Mouse (Mus musculus): ENCODE measurements around the gene Pax5. TPM values are rescaled to one million over a fixed set of nuclear protein-coding genes. Genes with fewer than 3 reads are reported as not detected.

Gene Pax5
- polyA plus RNA-seq, 1 experiment from 2014 or later: 0.06 TPM

- H3K36me3 ChIP-seq: no peaks in the 10 kb centered on the region
- WGBS (ENCODE audit: insufficient replicate concordance): 4% methylated on average over 19 of the region's 19 CpGs
- ATAC-seq: no peak
- H3K27ac ChIP-seq: no peak overlapping the region
- H3K4me1 ChIP-seq: peaks cover 7% of the 10 kb centered on the region; the same call in 1 of the 2 replicates
- H3K27me3 ChIP-seq (replicated peaks): peaks cover 96% of the 10 kb centered on the region
- H3K4me2 ChIP-seq: no peak overlapping the region
- no peak overlapping the region for H3K9ac ChIP-seq
- no peak overlapping the region for H3K4me3 ChIP-seq
- H3K9me3 ChIP-seq (replicated peaks): no peaks in the 10 kb centered on the region
These were observed 3.3 kb upstream of the Pax5 start for GRCm38 (mm10) chr4:44713554-44714051.

GRCm38 (mm10) chr4:44712786-44713553 lies 2.7 kb upstream of the Pax5 start:
- WGBS (ENCODE audit: insufficient replicate concordance): 3% methylated on average over 50 of the region's 50 CpGs
- Histone ChIP-seq H3K4me1 (peaks cover 7% of the 10 kb centered on the region; the same call in 1 of the 2 replicates), H3K36me3 (no peaks in the 10 kb centered on the region), H3K4me2 (peak overlapping the region; percentile 18; the same call in 1 of the 2 replicates), H3K27ac (no peak overlapping the region), H3K4me3 (no peak overlapping the region), H3K9ac (no peak overlapping the region), H3K27me3 (replicated peaks) (peaks cover 96% of the 10 kb centered on the region), H3K9me3 (replicated peaks) (no peaks in the 10 kb centered on the region)
- ATAC-seq: no peak

DNA sequence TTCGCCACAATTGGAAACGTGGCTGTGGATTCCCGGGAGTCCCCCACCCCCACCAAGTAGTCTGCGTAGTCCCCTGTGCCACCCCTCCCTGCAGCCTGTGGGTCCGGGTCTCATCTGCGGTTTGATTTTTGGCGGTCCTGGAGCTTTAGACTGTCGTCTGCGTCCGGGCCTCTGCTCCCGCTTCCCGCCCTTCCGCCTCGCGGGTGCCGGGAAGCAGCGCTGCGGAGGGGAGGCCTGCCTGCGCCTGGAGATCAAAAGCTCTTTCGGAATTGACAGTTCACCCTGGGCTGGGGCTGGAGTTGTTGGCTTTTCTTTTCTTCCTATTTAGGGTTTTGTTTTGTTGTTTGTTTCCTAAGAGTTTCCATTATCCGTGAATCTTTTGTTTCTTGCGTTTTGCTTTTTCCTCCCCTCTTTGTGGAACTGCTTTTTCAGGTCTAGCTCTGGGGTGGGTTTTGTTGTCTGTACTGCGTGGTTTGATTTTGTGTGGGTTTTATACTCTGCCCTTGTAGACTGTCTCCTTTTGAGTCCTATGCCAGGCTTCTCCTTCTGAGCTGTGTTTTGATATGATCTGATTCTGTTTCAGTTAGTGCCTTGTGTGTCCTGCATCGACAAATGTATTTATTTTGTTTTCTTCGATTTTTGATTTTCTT lies 1.9 kb upstream of the Pax5 start:
- 5% methylated on average over 25 of the region's 25 CpGs for WGBS (ENCODE audit: insufficient replicate concordance)
- H3K4me1 ChIP-seq: peaks cover 7% of the 10 kb centered on the region; the same call in 1 of the 2 replicates
- no peaks in the 10 kb centered on the region for H3K9me3 ChIP-seq (replicated peaks)
- H3K4me2 ChIP-seq: peak overlapping the region; percentile 28; the same call in 1 of the 2 replicates
- no peak overlapping the region for H3K9ac ChIP-seq
- no peak overlapping the region; the same call in 1 of the 2 replicates for H3K4me3 ChIP-seq
- no peak overlapping the region for H3K27ac ChIP-seq
- no peak for ATAC-seq
- H3K27me3 ChIP-seq (replicated peaks): peaks cover 96% of the 10 kb centered on the region
- no peaks in the 10 kb centered on the region for H3K36me3 ChIP-seq

DNA sequence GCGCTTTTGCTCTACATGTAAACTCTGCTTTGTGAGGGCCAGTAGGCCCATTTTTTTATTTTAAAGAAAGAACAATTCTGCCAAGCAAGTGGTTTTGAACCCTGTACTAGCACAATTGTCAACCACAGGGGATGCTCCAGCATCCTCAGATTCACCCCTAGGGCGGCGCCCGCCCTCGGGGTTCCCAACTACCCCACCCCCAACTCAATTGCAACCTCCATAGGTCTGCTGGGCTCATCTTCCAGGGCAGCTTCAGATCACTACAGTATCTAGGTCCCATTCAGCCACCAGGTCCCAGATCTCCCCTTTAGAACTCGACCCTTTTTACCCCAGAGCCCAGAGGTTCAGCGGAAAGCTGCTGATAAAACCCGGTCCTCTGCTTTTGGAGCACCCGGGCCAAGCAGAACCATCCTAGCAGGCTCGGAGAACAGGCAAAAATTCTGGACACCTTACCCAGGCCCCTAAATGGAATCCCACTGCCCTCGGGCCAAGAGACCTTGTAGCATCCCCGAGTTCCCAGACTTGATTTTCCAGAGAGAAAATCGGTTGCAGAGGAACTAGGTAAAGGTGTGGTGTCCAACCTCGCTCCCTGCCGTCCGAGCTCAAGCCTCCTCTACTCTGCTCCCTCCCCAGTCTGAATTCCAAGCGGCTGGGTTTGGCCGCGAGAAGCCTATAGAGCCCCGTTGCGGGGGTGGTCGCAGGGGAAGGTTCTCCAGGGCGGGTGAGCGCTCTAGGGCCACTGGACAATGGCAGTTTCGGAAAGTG lies 1.0 kb upstream of the Pax5 start:
- H3K9me3 ChIP-seq (replicated peaks): no peaks in the 10 kb centered on the region
- peaks cover 96% of the 10 kb centered on the region for H3K27me3 ChIP-seq (replicated peaks)
- no peaks in the 10 kb centered on the region for H3K36me3 ChIP-seq
- H3K4me1 ChIP-seq: peaks cover 7% of the 10 kb centered on the region; the same call in 1 of the 2 replicates
- no peak overlapping the region for H3K27ac ChIP-seq
- no peak overlapping the region for H3K4me3 ChIP-seq
- no peak overlapping the region for H3K4me2 ChIP-seq
- WGBS (ENCODE audit: insufficient replicate concordance): 4% methylated on average over 25 of the region's 25 CpGs
- no peak for ATAC-seq
- no peak overlapping the region for H3K9ac ChIP-seq

DNA sequence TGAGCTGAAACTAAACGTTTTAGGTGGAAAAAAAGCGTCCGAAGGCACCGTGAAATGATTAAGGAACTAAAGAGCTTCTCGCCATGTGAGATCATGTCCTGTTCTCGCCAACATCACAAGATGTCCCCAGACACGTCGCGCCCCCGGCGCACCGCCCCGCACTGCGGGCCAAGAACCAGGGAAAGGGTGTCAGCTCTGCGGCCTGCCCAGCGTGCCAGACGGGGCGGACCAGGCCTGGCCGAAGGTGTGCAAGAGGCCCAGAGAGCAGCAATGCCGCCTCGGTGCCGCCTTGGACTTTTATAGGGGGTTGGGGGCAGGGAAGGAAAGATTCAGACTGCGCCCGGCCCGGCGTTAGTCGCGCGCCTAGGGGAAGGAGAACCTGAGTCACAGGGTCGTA lies 412 bp upstream of the Pax5 start:
- WGBS (ENCODE audit: insufficient replicate concordance): 4% methylated on average over 30 of the region's 30 CpGs
- H3K27me3 ChIP-seq (replicated peaks): peaks cover 100% of the 10 kb centered on the region
- H3K27ac ChIP-seq: no peak overlapping the region
- no peak overlapping the region for H3K4me2 ChIP-seq
- H3K4me3 ChIP-seq: no peak overlapping the region
- H3K9me3 ChIP-seq (replicated peaks): no peaks in the 10 kb centered on the region
- H3K4me1 ChIP-seq: peaks cover 7% of the 10 kb centered on the region; the same call in 1 of the 2 replicates
- ATAC-seq: no peak
- H3K9ac ChIP-seq: no peak overlapping the region
- H3K36me3 ChIP-seq: no peaks in the 10 kb centered on the region

- H3K4me3 ChIP-seq: no peak overlapping the region
- no peak overlapping the region for H3K27ac ChIP-seq
- no peak for ATAC-seq
- no peak overlapping the region for H3K9ac ChIP-seq
- no peak overlapping the region for H3K4me2 ChIP-seq
- no peaks in the 10 kb centered on the region for H3K9me3 ChIP-seq (replicated peaks)
- peaks cover 11% of the 10 kb centered on the region for H3K4me1 ChIP-seq
- H3K27me3 ChIP-seq (replicated peaks): peaks cover 100% of the 10 kb centered on the region
- no peaks in the 10 kb centered on the region for H3K36me3 ChIP-seq
These were observed 1.1 kb downstream of the Pax5 start for GRCm38 (mm10) chr4:44709091-44709695.

DNA sequence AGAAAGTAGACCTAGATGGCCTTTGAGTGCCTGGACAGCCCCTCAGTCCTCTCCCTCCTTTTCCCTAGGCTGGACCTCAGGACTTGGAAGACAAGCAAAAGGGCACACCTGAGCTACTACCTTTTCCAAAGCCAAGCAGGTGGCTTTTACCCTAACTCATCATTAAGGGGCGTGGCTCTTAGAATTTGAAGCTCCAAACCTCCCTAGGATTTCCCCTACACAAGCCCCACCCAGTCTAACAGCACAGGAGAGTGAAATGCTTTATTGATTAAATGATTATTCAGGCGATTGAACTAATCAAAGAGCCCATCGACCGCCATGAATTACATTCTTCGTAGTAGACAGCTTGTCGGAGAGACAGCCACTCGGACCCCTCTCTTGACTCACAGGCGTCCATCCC lies 2.0 kb downstream of the Pax5 start:
- ATAC-seq: no peak
- peaks cover 100% of the 10 kb centered on the region for H3K27me3 ChIP-seq (replicated peaks)
- H3K9me3 ChIP-seq (replicated peaks): no peaks in the 10 kb centered on the region
- no peak overlapping the region for H3K4me3 ChIP-seq
- 46% methylated on average over 8 of the region's 8 CpGs for WGBS (ENCODE audit: insufficient replicate concordance)
- H3K4me1 ChIP-seq: peaks cover 18% of the 10 kb centered on the region
- H3K36me3 ChIP-seq: no peaks in the 10 kb centered on the region
- no peak overlapping the region for H3K9ac ChIP-seq
- no peak overlapping the region for H3K4me2 ChIP-seq
- no peak overlapping the region for H3K27ac ChIP-seq

DNA sequence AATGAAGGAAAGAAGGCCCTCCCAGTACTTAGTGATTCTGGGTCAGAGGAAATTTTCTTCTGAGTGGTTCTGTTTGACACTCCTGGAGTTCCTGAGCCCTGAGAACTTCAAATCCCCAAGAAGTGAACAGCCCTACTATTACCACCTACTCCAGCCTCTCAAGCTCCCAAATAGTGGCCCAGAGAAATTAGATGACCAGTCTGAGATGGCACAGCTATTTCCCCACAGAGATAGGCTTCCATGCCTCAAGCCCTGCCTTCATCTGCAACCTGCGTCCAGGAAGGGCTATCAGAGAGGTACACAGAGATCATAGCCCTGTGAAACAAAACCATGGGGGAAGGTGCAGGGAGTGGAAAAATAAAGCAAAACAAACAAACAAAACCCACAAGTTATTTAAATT lies 3.4 kb downstream of the Pax5 start:
- Histone ChIP-seq H3K9me3 (replicated peaks) (no peaks in the 10 kb centered on the region), H3K27ac (no peak overlapping the region), H3K4me2 (no peak overlapping the region), H3K4me1 (peaks cover 16% of the 10 kb centered on the region), H3K36me3 (no peaks in the 10 kb centered on the region), H3K9ac (no peak overlapping the region), H3K27me3 (replicated peaks) (peaks cover 100% of the 10 kb centered on the region), H3K4me3 (no peak overlapping the region)
- no peak for ATAC-seq
- 26% methylated on average over 1 of the region's 1 CpGs for WGBS (ENCODE audit: insufficient replicate concordance)

- H3K27me3 ChIP-seq (replicated peaks): peaks cover 100% of the 10 kb centered on the region
- H3K9ac ChIP-seq: no peak overlapping the region
- no peak for ATAC-seq
- no peak overlapping the region for H3K4me2 ChIP-seq
- no peaks in the 10 kb centered on the region for H3K9me3 ChIP-seq (replicated peaks)
- H3K4me1 ChIP-seq: peaks cover 16% of the 10 kb centered on the region
- WGBS (ENCODE audit: insufficient replicate concordance): 5% methylated on average over 7 of the region's 7 CpGs
- no peaks in the 10 kb centered on the region for H3K36me3 ChIP-seq
- no peak overlapping the region for H3K4me3 ChIP-seq
- no peak overlapping the region for H3K27ac ChIP-seq
These were observed 4.3 kb downstream of the Pax5 start for GRCm38 (mm10) chr4:44705967-44706366.

DNA sequence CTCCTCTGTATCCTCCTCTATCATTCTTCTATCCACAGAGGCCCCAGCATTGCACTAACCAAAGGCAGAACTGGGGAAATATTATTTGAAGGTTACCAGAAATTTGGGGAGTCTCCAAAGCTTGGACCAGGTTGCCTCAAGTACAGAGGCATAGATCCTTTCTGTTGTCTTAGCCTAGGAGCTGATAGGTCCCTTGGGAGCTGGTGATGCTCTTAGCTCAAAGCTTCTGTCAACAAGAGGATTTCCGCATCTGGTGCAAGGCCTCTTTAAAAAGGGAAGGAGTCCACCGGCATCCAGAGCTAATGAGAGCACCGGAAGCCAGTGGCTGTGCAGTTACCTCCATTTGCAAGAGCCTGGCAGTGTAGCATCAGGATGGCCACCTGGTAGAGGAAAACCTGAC lies 5.1 kb downstream of the Pax5 start:
- ATAC-seq: no peak

GRCm38 (mm10) chr4:44704369-44704745 lies 5.9 kb downstream of the Pax5 start:
- ATAC-seq: peak; percentile 90
- no peaks in the 10 kb centered on the region for H3K36me3 ChIP-seq
- no peak overlapping the region for H3K27ac ChIP-seq
- H3K9me3 ChIP-seq (replicated peaks): no peaks in the 10 kb centered on the region
- H3K9ac ChIP-seq: no peak overlapping the region
- peaks cover 100% of the 10 kb centered on the region for H3K27me3 ChIP-seq (replicated peaks)
- peak overlapping the region; percentile 39 for H3K4me3 ChIP-seq
- peak overlapping the region; percentile 68 for H3K4me2 ChIP-seq
- peaks cover 16% of the 10 kb centered on the region for H3K4me1 ChIP-seq
- under 1% methylated on average over 38 of the region's 38 CpGs for WGBS (ENCODE audit: insufficient replicate concordance)

More for the DNA sequence above, 5.1 kb downstream of the Pax5 start:
- no peak overlapping the region for H3K9ac ChIP-seq
- H3K4me2 ChIP-seq: no peak overlapping the region; the same call in 1 of the 2 replicates
- WGBS (ENCODE audit: insufficient replicate concordance): 6% methylated on average over 3 of the region's 3 CpGs
- H3K9me3 ChIP-seq (replicated peaks): no peaks in the 10 kb centered on the region
- peaks cover 100% of the 10 kb centered on the region for H3K27me3 ChIP-seq (replicated peaks)
- peaks cover 16% of the 10 kb centered on the region for H3K4me1 ChIP-seq
- no peaks in the 10 kb centered on the region for H3K36me3 ChIP-seq
- H3K4me3 ChIP-seq: no peak overlapping the region
- H3K27ac ChIP-seq: no peak overlapping the region

All from liver, embryonic 12.5 days (tissue).